Mouse (Mus musculus) left cerebral cortex, adult 8-10 months (tissue): Measurements from ENCODE around the gene Slc4a4. TPM values are rescaled to one million over a fixed set of nuclear protein-coding genes. Genes with fewer than 3 reads are reported as not detected.
"Not testable (repeated sequence)": the region's sequence is repeated elsewhere in the genome, so short reads cannot be mapped to it uniquely, and the experiment has no call there.

Experiments
- DNase-seq, 2 experiments: peaks; one replicate each; pipeline ENCODE4 v3.0.0; 2022; ENCODE audit warnings: low spot score in 2 of 2
- total RNA-seq, 4 experiments: library from RNA; stranded (reverse); gene quantifications; 2 replicates each; pipeline ENCODE4 v1.2.4; 2022

The Slc4a4 gene
- total RNA-seq, 4 experiments from 2014 or later = 144 to 154 (median 151) TPM

DNA sequence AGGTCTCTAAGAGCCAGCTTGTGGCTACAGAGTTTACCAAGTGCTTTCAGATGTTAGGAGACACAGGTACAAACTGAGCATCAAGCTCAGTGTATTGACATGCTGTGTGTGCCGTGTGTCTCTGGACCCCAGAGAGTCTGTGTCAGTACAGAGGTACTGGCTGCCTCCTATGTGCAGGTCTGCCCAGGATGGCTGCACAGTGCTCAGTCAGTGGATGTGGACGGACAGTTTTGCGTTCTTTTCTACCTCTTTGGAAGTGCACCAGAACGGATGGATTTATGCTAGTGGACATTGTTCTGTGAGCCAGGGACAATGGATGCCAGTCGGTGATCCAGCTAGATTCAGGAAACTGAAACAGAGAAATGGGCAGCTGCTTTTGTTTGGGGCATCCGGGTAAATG is 72.8 kb downstream of the Slc4a4 start:
- DNase-seq = no peak

DNA sequence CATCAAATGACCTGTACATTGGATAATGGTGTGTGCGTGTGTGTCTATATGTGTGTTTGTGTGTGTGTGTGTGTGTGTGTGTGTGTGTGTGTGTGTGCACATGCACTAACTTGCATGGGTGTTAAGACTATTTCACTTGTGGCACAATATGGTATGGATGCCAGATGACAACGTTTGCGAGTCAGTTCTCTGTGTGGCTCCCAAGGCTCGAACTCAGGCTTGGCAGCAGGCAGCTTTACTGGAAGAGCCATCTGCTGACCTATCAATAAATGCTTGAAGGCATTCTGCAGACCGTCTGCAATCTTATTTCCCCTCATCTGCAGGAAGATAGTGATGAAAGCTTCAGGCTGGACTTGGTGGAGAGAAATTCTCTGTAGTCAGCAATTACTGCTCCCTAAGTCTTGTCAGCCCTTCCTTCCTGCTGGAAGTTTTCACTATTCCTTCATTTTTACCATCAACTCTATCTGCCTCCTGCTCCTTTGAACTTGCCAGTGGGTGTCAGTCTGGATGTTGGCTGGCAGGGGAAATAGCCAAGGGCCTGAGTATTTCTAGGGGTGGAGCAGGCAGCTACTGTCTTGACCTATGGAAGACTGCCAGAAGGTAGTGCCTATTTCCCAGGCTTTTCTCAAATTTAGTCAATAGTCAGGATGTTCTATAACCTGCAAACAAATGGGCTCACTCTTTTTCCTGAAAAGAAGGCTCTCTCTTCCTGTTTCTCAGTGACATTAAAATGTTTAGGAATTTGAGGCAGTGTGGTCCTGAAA is 73.9 kb downstream of the Slc4a4 start:
- no peak for DNase-seq

DNA sequence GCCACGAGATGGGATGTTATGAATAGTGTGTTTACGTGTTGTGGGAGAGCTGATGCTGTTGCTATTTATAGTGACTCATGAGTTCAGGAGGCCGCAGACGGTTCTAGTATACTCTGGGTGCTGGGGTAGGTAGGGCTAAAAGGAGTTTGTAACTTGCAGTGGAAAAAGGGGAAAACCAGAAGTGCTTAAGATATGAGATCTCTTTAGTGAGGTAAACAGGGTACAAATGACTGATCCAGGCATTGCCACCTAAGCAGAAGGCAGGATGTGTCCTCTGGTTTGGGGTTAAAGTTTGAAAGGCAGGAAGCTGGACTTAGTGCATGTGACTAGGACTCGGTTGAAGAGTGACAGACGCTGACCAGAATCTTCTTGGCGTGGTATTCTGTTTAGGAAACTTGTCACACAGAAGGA is 74.7 kb downstream of the Slc4a4 start:
- DNase-seq = no peak

DNA sequence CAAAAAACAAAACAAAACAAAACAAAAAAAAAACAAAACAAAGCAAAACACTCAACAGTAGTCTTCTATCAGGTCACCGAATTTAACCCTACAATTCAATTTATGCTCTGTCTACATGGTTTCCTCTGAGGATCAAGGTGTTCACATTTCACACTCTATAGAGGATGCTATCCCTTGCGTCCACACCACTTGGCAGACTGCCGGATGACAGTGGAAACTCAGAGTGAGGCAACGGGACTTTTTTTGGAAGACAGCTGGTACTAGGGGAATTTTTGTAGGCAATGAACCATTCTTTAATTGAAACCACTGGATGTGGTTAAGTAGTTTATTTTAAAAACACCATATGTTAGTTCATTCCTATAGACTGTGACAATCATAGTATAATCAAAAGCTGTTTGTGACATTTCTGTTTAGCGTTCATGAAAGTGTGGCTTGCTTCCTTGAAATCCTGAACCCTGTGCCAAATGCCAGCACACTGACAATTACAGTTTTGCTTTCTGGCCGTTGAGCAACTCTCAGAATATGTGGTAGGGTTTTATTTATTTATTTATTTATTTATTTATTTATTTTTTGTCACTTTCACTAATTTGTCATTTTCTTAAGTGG is 78.2 kb downstream of the Slc4a4 start:
- no peak for DNase-seq

DNA sequence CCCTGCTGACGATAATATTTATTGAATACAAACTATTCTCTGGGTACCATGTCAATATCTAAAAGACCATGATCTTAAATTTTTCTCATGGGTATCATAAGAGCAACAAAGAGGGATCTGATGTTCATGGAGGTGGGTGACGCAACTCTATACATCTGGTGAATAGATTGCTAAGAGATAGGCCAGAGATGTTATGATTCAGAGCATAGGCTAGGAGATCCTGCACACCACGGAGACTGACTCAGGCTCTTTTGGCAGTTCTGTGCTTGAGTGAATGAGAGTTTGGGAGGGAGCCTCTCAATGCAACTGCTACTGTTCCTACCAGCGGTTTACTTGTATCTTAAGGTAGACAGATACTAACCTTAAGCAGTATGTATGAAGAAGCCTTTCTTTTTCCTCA is 79.9 kb downstream of the Slc4a4 start:
- no peak for DNase-seq

DNA sequence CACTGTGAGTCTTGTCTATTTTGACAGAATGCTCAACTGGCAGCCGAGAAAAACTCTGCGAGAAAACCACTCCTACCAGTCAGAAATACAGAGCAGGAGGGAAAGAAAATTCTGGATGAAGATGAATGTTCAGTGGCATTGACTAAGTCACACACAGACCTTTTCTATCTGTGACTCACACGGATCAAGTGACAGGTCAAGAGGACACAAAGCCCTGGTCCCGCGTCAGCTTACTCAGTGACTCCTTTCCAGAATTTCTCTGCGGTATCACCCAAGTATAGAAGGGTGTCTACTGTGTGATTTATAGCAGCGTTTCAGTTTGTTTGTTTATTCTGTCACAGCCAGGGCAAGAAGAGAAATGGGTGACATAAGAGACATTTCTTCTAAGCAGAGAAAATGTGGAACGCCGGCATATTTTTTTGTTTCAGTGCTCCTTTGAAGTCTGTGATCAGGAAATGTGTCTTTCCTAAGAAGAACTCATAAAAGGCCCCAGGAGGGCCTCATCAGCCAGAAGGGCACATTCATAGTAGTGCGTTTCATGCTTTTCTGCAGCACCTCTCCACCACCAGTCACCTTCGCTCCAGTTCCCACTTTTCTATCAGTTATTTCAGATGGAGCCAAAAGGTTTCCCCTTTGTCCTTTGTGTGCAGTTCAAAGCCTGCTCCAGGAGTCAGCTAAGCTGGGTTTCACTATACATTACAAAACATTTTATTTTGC is 82.5 kb downstream of the Slc4a4 start:
- no peak for DNase-seq

DNA sequence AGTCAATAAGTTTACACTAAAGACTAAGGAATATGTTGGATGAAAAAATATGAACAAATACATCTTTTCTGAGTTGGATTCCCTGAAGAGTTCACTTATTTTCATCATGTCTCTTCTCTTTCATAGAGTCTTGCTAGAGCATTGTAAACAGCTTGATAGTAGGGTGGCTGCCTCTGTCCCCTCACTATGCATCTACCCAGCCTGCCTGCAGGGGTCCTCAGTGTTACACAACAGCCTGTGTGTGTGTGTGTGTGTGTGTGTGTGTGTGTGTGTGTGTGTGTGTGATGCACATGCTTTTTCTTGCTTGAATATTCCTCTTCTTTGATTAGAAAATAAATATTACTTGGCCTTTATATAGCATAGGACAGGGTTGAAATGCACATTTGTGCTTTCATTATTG is 84.9 kb downstream of the Slc4a4 start:
- no peak for DNase-seq

DNA sequence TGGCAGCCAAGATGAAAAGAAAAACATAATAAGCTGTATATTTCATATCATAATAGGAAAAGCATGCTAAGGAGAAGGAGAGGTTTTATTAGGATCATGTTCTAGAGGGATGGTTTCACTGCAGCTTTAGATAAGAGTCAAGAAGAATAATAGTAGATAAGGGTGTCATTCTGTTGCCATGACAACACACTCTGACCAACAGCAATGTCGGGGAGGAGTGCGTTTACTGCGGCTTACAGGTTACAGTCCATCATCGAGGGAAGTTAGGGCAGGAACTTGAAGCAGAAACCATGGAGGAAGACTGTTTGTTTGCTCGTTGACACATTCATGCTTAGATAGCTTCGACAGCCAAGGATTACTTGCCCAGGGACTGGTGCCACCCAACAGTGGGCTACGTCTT is 85.7 kb downstream of the Slc4a4 start:
- DNase-seq = no peak

DNA sequence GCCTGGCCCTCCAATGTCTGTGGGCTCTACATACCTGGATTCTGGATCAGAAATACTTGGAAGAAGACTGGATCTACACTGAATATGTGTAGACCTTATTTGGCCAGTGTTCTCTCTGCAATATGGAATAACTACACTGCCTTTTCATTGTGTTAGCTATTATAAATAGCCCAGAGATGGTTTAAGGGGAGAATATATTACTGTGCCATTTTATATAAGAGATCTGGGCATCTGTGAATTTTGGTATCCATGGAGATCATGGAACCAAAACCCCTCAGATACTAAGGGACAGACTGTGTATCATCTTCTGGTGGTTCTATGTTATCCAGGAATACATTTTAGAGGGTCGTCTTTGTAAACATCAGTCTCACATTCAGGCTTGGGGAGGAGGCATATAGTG is 86.5 kb downstream of the Slc4a4 start:
- no peak for DNase-seq

DNA sequence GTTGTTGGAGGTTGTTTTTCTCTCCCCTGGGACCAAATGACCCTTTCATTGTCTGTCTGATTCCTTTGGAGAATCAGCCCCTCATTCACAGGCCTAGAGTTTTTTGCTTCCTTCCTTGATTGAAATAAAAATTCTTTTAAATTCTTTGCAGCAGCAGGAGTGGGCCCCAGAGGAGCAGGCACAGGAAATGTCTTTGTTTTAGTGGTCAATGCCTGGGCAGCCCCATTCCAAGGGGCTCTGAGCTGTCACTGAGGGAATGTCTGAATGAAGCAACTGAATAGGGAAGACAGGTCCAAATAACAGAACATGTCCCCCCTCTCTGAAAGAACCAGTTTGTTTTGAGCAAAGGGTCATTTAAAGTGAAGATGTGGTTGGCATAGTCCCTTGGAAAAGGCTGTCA is 89.1 kb downstream of the Slc4a4 start:
- no peak for DNase-seq

DNA sequence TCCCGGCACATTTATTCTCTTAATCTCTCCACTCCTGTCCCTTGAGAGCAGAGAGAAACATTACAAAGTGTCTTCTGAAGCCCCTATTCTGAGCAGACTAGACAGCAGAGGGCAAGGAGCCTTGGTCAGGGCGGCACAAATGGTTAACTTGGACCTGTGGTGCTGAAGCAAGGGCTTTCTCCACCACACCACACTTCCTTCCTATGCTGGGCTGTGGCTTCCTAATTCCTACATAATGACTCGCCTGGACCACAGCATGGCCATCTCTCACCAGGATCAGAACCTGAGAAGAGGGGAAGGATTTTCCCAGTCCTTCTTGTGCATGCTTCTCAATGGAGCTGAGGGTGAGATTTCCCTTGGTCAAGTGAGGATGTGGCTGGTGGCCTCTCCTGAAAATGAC is 89.8 kb downstream of the Slc4a4 start:
- no peak for DNase-seq

DNA sequence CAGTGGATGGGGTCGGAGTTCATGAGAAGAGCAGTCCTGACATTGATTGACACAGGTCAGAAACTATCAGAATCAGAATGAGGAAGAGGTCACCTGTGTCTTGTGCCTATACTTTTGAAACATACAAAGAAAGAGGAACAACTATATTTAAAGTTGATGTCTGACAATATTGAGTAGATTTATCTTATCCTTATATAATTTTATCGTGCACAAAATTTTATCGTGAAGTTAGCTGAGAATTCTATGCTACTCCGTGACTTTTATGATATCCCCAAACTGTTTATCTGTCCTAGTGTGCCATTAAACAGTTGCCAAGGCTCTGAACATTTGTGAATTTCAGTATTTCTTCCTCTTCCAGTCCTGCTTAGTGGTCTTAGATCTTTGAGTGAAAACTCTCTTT is 94.1 kb downstream of the Slc4a4 start:
- no peak for DNase-seq

DNA sequence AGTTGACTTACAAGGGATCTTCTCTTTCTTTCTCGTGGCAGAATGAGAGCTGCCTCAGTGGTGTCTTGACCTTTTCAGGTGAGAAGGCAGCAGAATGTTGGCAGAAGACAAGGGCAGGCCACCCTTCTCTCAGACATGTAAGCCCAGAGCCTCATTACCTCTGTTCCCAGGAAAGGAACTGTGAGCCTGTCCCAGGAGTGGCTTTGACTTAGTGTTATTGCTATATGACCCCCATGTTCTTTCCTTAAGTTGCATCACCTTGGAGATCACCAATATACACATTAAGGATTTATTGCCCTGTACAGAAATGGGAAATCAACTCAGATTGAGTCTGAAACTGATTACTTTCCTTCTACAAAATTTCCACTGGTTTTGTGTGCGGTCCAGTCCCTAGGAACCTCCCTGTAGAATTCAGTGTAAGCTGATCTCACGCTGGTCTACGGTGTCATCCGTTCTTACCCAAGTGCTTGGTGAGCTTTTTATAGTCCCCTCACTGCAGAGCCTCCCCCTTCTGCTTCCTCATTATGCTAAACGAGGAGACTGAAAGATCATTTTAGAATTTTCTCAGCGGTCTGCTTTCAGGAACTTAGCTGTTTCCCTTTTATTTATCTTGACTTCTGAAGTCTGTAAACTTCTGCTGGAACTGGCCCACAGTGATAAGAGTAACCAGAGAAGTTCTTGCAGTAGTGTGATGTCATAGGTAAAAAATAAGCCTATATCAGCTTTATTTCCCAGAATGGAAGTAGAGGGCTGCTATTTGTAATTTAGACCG is 94.8 kb downstream of the Slc4a4 start:
- no peak for DNase-seq

DNA sequence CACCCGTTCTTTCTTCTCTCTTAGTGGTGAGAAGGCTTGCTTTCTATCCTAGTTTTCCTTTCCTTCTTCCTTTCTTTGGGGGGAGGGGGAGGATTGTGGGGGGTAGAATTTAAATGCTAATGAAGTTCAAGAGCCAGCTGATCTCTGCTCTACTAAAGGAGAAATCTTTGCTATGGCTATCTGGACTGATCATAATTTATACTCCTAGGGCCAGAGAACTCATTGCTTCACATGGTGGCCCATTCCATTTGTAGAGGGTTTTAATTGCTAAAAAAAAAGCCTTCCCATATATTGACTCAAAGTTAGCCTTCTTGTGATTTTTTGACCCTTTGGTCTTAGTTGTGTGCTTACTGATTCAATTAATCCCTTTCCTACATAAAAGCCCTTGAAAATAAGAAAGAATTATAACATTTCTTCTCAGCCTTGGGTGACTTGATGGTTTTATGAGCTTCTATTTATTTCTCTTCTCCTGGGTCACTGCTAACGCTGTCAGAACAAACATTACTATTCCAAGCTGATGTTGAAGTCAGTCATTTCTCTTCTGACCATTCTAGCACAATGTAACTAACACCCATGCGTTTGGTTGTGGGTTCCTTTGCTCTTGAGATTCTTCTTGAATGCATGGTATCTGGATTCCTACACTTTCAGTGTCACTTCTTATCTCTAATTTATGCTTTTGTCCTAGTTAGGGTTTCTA is 95.6 kb downstream of the Slc4a4 start:
- DNase-seq = no peak

DNA sequence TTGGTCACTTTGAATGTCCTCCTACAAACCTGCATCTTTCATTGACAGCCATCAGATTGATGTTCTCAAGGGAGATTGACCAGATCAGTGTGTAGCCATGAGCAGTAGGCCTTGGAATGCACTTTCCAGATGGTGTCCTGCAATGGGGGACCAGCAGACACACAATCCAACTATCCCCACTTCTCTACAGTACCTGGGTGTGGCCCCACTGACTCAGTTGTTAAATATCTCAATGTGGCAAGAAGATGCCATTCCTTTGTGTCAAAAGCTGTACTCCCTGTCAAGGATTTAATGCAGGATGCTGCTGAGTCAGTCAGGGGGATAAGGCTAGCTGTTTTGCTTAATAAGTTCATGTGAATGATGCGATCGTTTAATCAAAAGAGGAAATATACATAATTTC is 96.6 kb downstream of the Slc4a4 start:
- no peak for DNase-seq

DNA sequence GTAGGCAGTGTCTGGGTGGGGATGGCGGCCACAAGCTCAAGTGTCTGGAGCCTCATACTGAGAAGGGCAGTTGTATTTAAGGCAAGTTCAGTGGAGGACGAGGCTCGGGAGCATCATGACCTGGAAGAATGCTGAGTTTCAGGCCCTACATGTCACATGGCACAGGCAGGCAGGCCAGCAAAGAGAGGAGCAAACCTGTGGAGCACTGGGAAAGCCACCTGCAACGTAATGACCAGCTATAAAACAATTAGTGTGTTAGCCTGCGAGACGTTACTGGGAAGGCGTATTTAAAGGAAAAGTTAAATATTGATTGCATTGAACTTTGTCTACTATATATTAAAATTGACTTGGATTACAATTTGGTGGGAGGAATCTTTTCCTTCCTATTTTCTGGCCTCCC is 97.0 kb downstream of the Slc4a4 start:
- DNase-seq = no peak

DNA sequence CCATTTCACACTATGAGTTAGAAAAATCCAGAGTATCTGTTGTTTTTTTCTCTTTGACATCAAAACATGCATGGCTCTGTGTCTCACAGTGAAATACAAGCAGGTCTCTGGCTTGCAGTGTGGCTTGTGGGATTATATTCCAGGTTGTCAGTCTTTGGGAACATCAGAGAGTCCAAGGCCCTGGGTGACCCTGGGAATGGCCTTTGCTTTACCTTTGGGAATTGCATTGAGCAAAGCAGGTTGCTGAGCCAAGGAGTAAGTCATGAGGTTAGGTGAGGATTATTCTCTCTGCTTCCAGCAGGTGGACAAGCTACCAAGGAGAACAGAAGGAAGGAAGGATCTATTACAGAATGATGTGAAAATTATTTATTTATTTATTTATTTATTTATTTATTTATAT is 102.4 kb downstream of the Slc4a4 start:
- no peak for DNase-seq

DNA sequence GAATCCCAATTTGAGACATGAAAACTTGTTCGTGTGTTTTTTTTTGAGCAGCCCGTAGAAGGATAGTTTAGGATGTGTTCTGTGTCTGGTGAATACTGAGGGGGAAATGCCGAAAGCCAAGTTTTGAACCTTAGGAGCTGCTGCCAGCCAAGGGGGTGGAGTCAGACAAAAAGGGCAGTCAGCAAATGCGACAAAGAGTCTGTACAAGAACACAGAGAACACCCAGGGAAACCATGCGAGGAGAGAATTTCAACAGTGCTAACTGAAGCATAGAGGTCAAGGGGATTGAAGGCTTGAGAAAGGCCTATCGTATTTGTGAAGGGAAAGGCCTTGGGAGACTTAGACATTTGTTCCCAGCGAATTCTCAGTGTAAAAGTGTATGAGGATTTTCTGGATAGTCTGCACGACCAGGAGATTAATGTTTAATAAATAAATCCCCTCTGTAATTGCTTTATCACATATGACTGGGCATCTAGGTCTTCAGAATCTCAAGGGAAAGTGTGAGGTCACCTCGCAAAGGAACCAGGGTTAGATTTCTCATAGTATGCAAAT is 103.7 kb downstream of the Slc4a4 start:
- DNase-seq = peak in 1 of 2 experiments; percentile 47

DNA sequence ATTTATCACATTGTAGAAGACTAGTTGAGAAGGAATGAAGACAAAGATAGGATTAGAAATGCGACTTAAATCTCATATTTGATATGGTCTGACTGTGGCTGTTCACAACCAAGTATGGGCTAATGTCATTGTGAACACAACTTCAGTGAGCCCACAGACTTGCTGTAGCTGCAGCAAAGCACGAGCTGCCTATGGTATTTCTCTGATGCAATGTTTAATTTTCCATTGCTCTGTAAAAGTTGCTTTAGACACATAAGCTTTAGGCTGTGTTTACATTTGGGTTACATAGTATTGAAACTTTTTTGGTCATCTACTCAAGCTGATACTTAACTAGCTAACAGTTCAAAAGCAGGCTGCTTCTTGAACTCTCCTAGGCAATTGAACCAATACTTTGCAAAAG is 104.7 kb downstream of the Slc4a4 start:
- not testable (repeated sequence) for DNase-seq

DNA sequence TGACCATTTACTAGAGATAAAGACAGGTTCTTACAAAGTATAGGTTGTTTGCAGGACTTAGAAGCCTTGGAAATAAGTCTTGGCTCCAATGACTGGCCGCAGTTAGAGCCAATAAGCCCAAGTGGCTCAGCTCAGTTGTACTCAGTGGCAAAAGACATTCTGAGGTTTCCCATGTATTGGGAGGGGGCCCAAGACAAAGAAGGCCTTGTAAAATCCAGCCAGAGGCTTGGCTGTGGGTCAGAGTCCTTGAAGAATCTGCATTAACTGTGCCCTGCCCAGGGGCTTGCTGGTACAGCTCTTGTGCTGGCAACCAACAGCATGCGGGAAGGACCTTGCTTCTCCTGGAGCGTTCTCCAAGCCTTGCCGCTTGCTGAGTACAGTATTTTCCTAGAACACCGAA is 107.9 kb downstream of the Slc4a4 start:
- peak in 1 of 2 experiments; percentile 61 for DNase-seq

DNA sequence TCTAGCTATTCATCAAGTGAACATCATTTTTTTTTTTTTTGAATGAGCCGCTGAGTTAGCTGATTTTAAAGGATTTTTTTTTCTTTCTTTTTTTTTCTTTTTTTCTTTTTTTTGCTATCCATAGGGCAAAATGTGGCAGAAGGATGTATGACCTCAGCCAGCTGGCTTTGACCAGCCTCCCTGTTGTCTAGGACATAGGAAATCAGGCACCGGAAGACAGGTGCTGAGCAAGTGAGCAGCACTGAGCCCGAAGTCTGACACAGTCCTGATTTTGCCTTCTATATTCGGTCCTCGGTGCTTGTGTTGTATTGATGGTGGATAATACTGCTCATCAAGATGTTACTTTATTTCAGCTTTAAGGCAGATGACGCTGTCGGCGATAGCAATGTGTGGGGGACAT is 109.6 kb downstream of the Slc4a4 start:
- DNase-seq = no peak
